Mouse (Mus musculus) testis, postnatal 10 days (tissue): ENCODE data around the gene Lrrc75a.
A peak's percentile ranks its signal among the peaks of the same experiment; 100 is the strongest.

Experiments
- DNase-seq: peaks from one replicate; pipeline ENCODE4 v3.0.0; 2021; ENCODE audit warnings: low spot score

Lrrc75a gene

GRCm38 (mm10) chr11:62615456-62615855, 32.9 kb downstream of the Lrrc75a start:
- no peak for DNase-seq

DNA sequence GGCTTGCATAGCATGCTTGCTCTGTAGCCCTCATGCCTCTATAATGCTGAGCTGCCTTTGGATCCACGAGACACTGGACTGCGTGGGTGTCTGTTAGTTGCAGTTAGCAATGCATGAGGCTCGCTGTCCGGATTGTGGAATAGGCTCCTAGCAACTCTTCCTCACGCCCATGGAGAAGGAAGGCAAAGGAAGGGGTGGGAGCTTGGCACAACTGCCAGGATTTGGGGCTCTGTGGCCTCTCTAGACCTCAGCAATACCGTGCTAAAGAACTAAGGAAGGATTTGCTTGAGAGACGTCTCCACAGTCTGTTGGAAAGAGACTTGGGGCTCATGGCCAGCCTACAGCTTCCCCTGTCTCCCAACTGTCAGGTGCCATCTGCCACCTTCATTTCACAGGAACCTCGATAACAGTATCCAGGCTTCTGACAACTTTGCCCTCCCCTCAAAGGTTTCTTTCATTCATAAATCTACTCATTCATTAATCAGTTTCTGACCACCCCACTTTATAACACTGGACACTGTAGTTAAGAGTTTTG, 33.4 kb downstream of the Lrrc75a start:
- no peak for DNase-seq

- DNase-seq = peak; percentile 97
Measured at GRCm38 (mm10) chr11:62613657-62614365, 34.5 kb downstream of the Lrrc75a start.

- DNase-seq = no peak
Measured at GRCm38 (mm10) chr11:62612604-62613003, 35.7 kb downstream of the Lrrc75a start.

- no peak for DNase-seq
Measured at GRCm38 (mm10) chr11:62610304-62610703, 38.0 kb downstream of the Lrrc75a start.

GRCm38 (mm10) chr11:62608826-62609675, 39.3 kb downstream of the Lrrc75a start:
- DNase-seq = no peak

DNA sequence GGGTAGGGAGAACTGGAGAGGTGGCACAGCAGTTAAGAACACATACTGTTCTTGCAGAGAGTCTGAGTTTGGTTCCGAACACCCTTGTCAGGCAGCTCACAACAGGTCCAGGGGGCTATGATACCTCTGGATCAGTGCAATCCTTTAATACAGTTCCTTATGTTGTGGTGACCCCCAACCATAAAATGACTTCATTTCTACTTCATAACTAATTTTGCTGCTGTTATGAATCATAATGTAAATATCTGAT, 40.4 kb downstream of the Lrrc75a start:
- no peak for DNase-seq

GRCm38 (mm10) chr11:62607170-62607951, 41.0 kb downstream of the Lrrc75a start:
- no peak for DNase-seq

DNA sequence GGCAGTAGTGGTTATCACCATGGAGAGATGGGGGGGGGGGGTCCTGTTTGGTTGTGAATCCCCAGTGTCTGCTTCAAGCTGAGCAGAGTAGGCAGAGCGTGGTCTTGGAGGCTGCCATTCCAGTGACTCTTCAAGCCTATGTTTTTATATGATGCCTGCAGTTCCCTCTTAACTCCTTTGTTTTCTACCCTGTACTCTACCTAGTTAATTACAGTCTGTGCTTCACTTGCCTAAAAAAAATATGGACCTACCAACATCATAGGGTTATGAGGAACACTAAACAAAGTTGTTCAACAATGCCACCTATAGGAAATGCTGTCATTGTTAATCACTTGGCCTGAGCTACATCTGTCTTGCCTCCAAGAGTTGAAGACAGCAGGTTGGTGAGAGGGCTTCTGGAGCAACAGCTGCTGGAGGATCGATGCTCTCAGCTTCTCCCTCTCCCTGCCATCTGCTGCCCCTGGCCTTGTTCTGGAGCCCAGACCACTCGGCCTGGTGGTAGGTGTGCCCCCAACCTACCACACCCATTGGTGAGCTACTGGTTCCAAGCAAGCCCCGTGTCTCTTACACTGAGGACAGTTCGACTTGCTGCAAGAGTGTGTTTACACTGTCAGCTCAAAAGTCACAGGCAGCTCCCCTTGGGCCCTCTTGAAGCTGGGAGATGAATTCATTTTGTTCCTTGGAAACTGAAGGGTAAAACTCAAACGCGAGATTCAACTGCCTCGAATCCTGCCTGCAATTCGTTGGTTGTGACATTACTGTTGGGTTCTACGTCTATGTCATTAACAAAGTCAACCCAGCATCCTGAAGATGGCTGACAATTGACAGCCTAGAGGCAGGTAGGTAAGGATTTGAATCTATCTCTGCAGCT, 41.8 kb downstream of the Lrrc75a start:
- no peak for DNase-seq

DNA sequence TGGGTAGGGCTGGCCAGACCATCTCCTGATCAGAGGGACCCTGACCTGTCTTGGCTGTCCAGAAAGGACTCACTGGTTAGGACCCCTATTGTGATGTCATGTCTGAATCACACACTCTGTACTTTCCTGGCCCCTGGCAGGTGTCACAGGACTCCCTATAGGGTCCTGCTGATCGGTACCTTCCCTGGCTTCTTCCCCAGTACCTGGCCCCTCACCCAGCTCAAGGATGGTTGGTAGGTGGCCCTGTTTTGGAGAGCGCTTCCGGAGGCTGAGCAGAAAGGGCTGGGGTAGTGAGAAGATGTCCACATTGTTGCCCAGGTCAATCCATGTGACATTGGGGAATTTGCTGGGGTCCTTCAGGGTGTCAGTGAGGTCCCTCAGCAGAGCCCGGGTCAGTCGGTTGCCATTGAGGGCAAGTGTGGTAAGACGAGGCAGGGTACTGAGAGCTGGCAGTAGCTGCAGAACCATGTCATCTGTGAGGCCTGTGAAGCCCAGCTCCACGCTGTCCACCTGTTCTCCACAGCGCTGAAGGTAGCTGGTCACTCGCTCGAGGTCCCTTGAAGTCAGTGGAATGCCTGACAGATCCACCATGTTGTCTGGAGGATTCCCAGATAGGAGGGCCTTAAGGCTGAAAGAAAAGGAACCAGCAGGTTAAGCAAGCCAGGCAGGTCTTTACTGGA, 42.6 kb downstream of the Lrrc75a start:
- no peak for DNase-seq

- no peak for DNase-seq
Measured at GRCm38 (mm10) chr11:62604886-62605618, 43.3 kb downstream of the Lrrc75a start.

DNA sequence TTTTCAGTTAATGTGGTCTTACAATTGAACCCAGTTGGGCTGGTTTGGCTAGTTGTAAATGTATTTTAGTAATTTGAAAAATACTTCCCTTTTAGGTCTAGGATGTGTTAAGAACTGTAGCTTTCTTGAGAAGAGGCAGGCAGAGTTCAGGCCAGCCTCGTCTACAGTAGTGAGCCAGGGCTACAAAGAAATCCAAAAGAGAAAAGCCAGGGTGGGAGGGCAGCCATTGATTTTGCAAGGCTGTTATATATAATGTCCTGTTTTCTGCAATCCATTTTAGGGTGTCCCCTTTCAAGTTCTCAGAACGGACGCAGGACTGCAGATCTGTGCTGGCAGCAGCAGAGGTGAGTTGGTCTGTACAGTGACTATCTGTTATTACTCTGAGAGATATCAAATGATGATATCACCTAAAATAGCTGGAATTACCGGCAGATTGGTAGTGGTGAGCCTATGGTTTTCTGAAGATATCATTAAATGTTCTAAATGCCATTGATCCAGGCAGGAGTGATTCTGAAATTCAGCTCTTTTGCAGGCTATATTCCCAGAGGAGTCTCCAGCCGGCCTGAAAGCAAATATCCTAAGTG, 44.1 kb downstream of the Lrrc75a start:
- DNase-seq = no peak

DNA sequence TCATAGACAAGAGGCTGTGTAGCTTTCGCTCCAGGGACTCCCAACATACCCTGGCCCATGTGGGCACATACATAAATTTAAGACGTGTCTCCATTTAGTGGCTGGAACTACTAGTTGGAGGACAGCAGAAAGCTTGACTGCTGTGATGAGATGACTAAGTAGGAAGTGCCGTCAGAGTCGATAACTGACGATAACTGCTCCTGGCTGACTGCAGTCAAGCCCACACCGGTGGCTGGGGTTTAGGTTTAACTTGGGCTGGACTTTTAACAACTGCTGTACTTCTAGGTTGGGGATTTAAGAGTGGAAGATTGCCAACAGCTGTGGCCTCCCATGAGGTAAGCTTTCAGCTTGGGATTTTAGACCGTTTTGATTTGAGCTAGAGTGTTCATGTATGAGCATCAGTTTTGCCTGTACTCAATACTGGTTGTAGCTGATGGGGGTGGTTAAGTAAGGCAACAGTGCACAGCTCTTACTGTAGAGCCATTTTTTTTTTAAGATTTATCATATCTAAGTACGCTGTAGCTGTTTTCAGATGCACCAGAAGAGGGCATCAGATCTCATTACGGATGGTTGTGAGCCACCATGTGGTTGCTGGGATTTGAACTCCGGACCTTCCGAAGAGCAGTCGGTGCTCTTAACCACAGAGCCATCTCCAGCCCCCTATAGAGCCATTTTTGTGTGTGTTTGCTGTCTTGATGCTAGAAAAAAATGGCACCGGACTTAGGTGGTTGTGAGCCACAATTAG, 44.8 kb downstream of the Lrrc75a start:
- no peak for DNase-seq

GRCm38 (mm10) chr11:62602619-62603311, 45.6 kb downstream of the Lrrc75a start:
- DNase-seq = peak; percentile 97

- DNase-seq = no peak
Measured at GRCm38 (mm10) chr11:62601732-62602618, 46.3 kb downstream of the Lrrc75a start.

- DNase-seq = no peak
Measured at GRCm38 (mm10) chr11:62598571-62598970, 49.8 kb downstream of the Lrrc75a start.

DNA sequence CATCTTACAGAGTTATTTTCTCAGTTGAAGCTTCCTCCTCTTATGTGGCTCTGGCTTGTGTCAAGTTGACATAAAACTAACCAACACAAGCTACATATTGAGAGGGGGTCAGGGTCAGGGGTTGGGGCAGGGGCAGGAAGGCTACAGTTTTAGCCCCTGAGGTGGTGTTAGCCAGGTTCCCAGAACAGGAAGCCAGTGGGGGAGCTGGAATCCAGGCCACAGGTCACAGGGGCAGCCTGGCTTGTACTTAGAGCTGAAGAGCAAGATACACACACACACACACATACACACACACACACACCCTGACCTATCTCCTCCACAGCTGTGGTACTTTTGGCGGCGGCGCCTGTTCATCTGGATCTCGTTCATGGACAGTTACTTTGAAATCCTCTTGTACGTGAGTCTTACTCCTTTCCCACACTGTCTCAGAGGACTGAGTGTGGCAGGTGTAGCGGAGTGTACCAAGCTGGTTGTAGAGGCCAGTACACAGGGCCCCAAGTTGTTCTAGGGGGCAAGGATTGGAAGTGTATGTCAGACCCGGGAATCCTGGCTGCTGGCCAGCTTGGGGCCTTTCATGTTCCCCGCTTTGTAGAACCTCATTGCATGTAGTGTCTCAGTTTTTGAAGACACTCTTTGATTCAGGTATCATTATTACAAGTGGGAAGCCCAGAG, 56.3 kb downstream of the Lrrc75a start:
- DNase-seq = no peak
